Mouse (Mus musculus) thymus, adult 2 months (tissue): ENCODE results near the gene Slc35b3.

ENCODE experiments used
- CTCF ChIP-seq: fragments of 200-500 bp; IDR thresholded peaks from 2 replicates; pipeline ENCODE4 v1.5.1; 2012; ENCODE audit warnings: mild to moderate bottlenecking, control low read depth, low read length, moderate library complexity, borderline replicate concordance; ENCODE audit not compliant: control insufficient read depth, poor library complexity, insufficient read depth; ENCODE audit errors: extremely low read depth
- POLR2A ChIP-seq: fragments of 200-500 bp; IDR thresholded peaks from 2 replicates; pipeline ENCODE4 v1.6.1; 2012; ENCODE audit warnings: mild to moderate bottlenecking, low read length, control low read depth, moderate library complexity; ENCODE audit not compliant: control insufficient read depth, poor library complexity, insufficient read depth; ENCODE audit errors: extremely low read depth

DNA sequence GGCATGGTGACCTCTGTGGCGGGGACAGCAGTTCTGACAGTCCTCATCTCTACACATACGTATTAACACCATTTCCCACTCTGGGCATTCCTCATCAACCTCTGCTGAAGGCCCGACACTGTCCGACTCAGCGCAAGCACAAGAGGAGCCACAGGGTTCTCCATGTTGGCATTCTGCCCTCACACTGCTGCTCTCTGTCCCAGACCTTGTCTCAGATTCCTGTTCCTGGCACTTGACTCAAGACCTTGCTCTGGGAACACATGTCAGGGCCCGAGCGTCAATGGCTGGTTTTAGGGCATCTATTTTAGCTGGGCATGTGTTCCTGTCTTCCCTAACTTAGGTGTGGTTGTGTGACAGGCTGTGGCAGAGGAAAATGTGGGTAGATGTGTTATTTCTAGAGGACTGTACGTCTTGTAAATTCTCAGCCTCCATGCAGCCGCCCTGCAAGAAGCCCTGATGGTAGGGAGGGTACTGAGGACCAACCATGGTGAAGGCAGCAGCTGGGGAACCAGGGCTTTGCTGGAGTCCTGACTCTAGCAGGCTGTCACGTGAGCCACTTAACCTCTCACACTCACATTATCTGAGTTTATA, 24.7 kb downstream of the Slc35b3 start:
- TF ChIP-seq CTCF (no peak), POLR2A (no peak)
